ENCODE assay signal across 18 mouse cellular contexts in genomic region chr4:120702511-120702910, GRCm38 (mm10). TPM values are rescaled to one million over a fixed set of nuclear protein-coding genes. Genes with fewer than 3 reads are reported as not detected.
"Had no signal": no experiment of that assay in that cellular context is flagged by ENCODE, and none has a peak within 500 bp of the region (broad histone marks: within the 10 kb centered on the region; RNA-seq: fewer than 3 reads in every experiment).

No protein-coding gene starts in this region.

- H3K4me2 ChIP-seq: embryonic facial prominence, embryonic 12.5 days; embryonic facial prominence, embryonic 13.5 days; embryonic facial prominence, embryonic 15.5 days; forebrain, embryonic 12.5 days; forebrain, embryonic 13.5 days; forebrain, embryonic 15.5 days had no signal

- DNase-seq: cerebellum, adult 8-10 months; embryo, embryonic 11 days; gastrocnemius, postnatal 25 days; heart, adult 11 months; heart, adult 18-20 months; heart, adult 2 months had no signal

- H3K36me3 ChIP-seq: embryonic facial prominence, embryonic 10.5 days; embryonic facial prominence, embryonic 15.5 days; forebrain, embryonic 10.5 days; forebrain, embryonic 12.5 days; forebrain, embryonic 15.5 days had no signal

- ATAC-seq: forebrain, embryonic 15.5 days; forebrain, embryonic 16.5 days; forebrain, postnatal 0 days had no signal

- H3K4me3 ChIP-seq: embryonic facial prominence, embryonic 10.5 days; embryonic facial prominence, embryonic 12.5 days; embryonic facial prominence, embryonic 13.5 days; embryonic facial prominence, embryonic 15.5 days; erythroblast, embryonic 14.5 days; forebrain, embryonic 10.5 days; forebrain, embryonic 12.5 days; forebrain, embryonic 13.5 days; forebrain, embryonic 15.5 days; gastrocnemius, adult 2 months; heart, adult 2 months had no signal

RNA-seq across cellular contexts. Expression of gene Kcnq4, which starts 45.9 kb away (rescaled TPM):
- polyA plus RNA-seq: erythroblast, embryonic 14.5 days had no signal
